Mouse (Mus musculus) Patski (cell line): ENCODE measurements around the gene Osbpl2. TPM values are rescaled to one million over a fixed set of nuclear protein-coding genes. Genes with fewer than 3 reads are reported as not detected.
"Not testable (repeated sequence)": the region's sequence is repeated elsewhere in the genome, so short reads cannot be mapped to it uniquely, and the experiment has no call there.

Experiments used
- ATAC-seq: fragments of 100-300 bp; one replicate; pipeline ENCODE4 v1.8.0; 2021
- CTCF ChIA-PET: fragments of 350-600 bp; sonication (Branson Sonifier 250); formaldehyde crosslinking; loops from one replicate; lab custom pipeline; 2022; ENCODE audit warnings: inconsistent platforms; lab: Charles Lee
- POLR2A ChIA-PET: fragments of 350-600 bp; sonication (Branson Sonifier 250); formaldehyde crosslinking; loops from one replicate; lab custom pipeline; 2022; ENCODE audit warnings: antibody characterized with exemption, inconsistent platforms; lab: Charles Lee
- DNase-seq: peaks from one replicate; pipeline ENCODE4 v3.0.0-alpha.2; 2011; ENCODE audit warnings: low read depth, low spot score
- H3K27me3 ChIP-seq: fragments of 371-371 bp; one replicate; pipeline ENCODE4 v1.5.1; 2021
- CTCF ChIP-seq: fragments of 100-300 bp; IDR thresholded peaks from one replicate; pipeline ENCODE4 v1.5.1; 2021
- in situ Hi-C: fragments of 300-500 bp; cut with MboI; formaldehyde crosslinking; loops from 3 replicates; pipeline ENCODE4 v1.11.1; 2018; ENCODE audit warnings: low pct_unique_long_range_greater_than_20kb, mixed read lengths
- polyA plus RNA-seq: library from polyadenylated mRNA; unstranded; gene quantifications from one replicate; pipeline ENCODE4 v1.2.3, GENCODE M21; 2021

Gene Osbpl2
- polyA plus RNA-seq, 1 experiment from 2014 or later, result 41.0 TPM

- ChIA-PET CTCF (interaction anchor here (0.8 to 1.6 kb wide), 2 partner anchors 30 to 80 kb away, joined by 3 to 5 read pairs; no protein-coding TSS in a partner anchor), POLR2A (interaction anchor here (1.0 kb wide), 1 partner anchor 9 kb away, joined by 3 read pairs; no protein-coding TSS in a partner anchor)
- no peaks in the 10 kb centered on the region for H3K27me3 ChIP-seq
- TF ChIP-seq CTCF, result no peak
- ATAC-seq, result peak; percentile 89
- no peak for DNase-seq
- in situ Hi-C loops, result no loop called here
These were observed 52.5 kb downstream of the Osbpl2 start for GRCm38 (mm10) chr2:180171522-180172070.

- CTCF ChIA-PET, result interaction anchor here (2.7 kb wide), 1 partner anchor 78 kb away, joined by 13 read pairs; no protein-coding TSS in a partner anchor
- no peak for ATAC-seq
These were observed 53.0 kb downstream of the Osbpl2 start for GRCm38 (mm10) chr2:180172152-180172551.

GRCm38 (mm10) chr2:180173163-180173562, 54.1 kb downstream of the Osbpl2 start:
- no peaks in the 10 kb centered on the region for H3K27me3 ChIP-seq
- in situ Hi-C loops, result no loop called here
- TF ChIP-seq CTCF, result no peak
- DNase-seq (no peak), ATAC-seq (no peak)
- ChIA-PET CTCF (interaction anchor here (1.0 to 2.7 kb wide), 8 partner anchors 32 to 92 kb away, joined by 3 to 13 read pairs (median 4); no protein-coding TSS in a partner anchor), POLR2A (interaction anchor here (1.2 to 2.1 kb wide), 3 partner anchors 20 to 52 kb away, joined by 3 to 7 read pairs (median 4); partner anchors contain the start of gene Lama5)

More at GRCm38 (mm10) chr2:180172152-180172551, 53.0 kb downstream of the Osbpl2 start:
- no peak for DNase-seq
- H3K27me3 ChIP-seq, result no peaks in the 10 kb centered on the region
- in situ Hi-C loops, result no loop called here
- TF ChIP-seq CTCF, result no peak
- POLR2A ChIA-PET, result interaction anchor here (2.1 kb wide), 1 partner anchor 53 kb away, joined by 7 read pairs; the partner anchor contains the start of gene Lama5

- CTCF ChIA-PET, result interaction anchor here (1.0 to 2.7 kb wide), 9 partner anchors 31 to 93 kb away, joined by 3 to 13 read pairs (median 4); no protein-coding TSS in a partner anchor
- ATAC-seq, in situ Hi-C loops, H3K27me3 ChIP-seq, DNase-seq: not testable (repeated sequence)
- POLR2A ChIA-PET, result interaction anchor here (1.0 to 2.1 kb wide), 6 partner anchors 9 to 83 kb away, joined by 3 to 7 read pairs (median 4); partner anchors contain the start of genes Lama5 and Rps21
These were observed 54.6 kb downstream of the Osbpl2 start for GRCm38 (mm10) chr2:180173711-180174110.

GRCm38 (mm10) chr2:180174121-180174520, 55.0 kb downstream of the Osbpl2 start:
- no peak for DNase-seq
- CTCF ChIA-PET, result interaction anchor here (1.1 to 2.7 kb wide), 6 partner anchors 31 to 81 kb away, joined by 3 to 13 read pairs (median 5); no protein-coding TSS in a partner anchor
- POLR2A ChIA-PET, result interaction anchor here (0.9 to 2.1 kb wide), 7 partner anchors 8 to 82 kb away, joined by 3 to 7 read pairs (median 4); partner anchors contain the start of genes Lama5 and Rps21
- no peak for TF ChIP-seq CTCF
- in situ Hi-C loops, result no loop called here
- no peaks in the 10 kb centered on the region for H3K27me3 ChIP-seq
- no peak for ATAC-seq

- TF ChIP-seq CTCF, result no peak
- DNase-seq (no peak), ATAC-seq (no peak)
- POLR2A ChIA-PET, result no interaction called here
- CTCF ChIA-PET, result interaction anchor here (1.0 to 1.1 kb wide), 2 partner anchors 32 to 54 kb away, joined by 3 read pairs; no protein-coding TSS in a partner anchor
- in situ Hi-C loops, result no loop called here
- no peaks in the 10 kb centered on the region for H3K27me3 ChIP-seq
These were observed 56.6 kb downstream of the Osbpl2 start for GRCm38 (mm10) chr2:180175725-180176124.

GRCm38 (mm10) chr2:180181542-180181941, 62.4 kb downstream of the Osbpl2 start:
- ChIA-PET POLR2A (interaction anchor here (0.7 to 2.0 kb wide), 3 partner anchors 7 to 11 kb away, joined by 3 to 6 read pairs (median 6); no protein-coding TSS in a partner anchor), CTCF (interaction anchor here (0.6 kb wide), 1 partner anchor 9 kb away, joined by 3 read pairs; no protein-coding TSS in a partner anchor)
- DNase-seq, result no peak
- no peaks in the 10 kb centered on the region for H3K27me3 ChIP-seq
- in situ Hi-C loops, result loop anchor here (10.0 kb wide), 1 partner anchor 73 kb away; the partner anchor contains the start of gene Rps21
- no peak for TF ChIP-seq CTCF
- no peak for ATAC-seq

- ChIA-PET POLR2A (interaction anchor here (0.9 kb wide), 1 partner anchor 25 kb away, joined by 3 read pairs; no protein-coding TSS in a partner anchor), CTCF (interaction anchor here (1.1 kb wide), 2 partner anchors 9 to 35 kb away, joined by 3 to 4 read pairs; no protein-coding TSS in a partner anchor)
- no peak for TF ChIP-seq CTCF
- in situ Hi-C loops, result loop anchor here (10.0 kb wide), 1 partner anchor 71 kb away; the partner anchor contains the start of gene Rps21
- DNase-seq, result no peak
- H3K27me3 ChIP-seq, result no peaks in the 10 kb centered on the region
- ATAC-seq, result no peak
These were observed 65.1 kb downstream of the Osbpl2 start for GRCm38 (mm10) chr2:180184011-180184751.

GRCm38 (mm10) chr2:180184752-180185109, 65.6 kb downstream of the Osbpl2 start:
- POLR2A ChIA-PET, result interaction anchor here (0.9 to 1.1 kb wide), 2 partner anchors 20 to 24 kb away, joined by 3 read pairs; no protein-coding TSS in a partner anchor
- CTCF ChIA-PET, result interaction anchor here (1.1 kb wide), 1 partner anchor 8 kb away, joined by 4 read pairs; no protein-coding TSS in a partner anchor
- in situ Hi-C loops, result loop anchor here (10.0 kb wide), 1 partner anchor 70 kb away; the partner anchor contains the start of gene Rps21
- no peak for DNase-seq
- no peak for TF ChIP-seq CTCF
- ATAC-seq, result no peak
- H3K27me3 ChIP-seq, result no peaks in the 10 kb centered on the region
